Mouse (Mus musculus) ES-Bruce4 (cell line): Measurements from ENCODE around the gene Tox4. TPM values are rescaled to one million over a fixed set of nuclear protein-coding genes. Genes with fewer than 3 reads are reported as not detected.
"Not testable (repeated sequence)": the region's sequence is repeated elsewhere in the genome, so short reads cannot be mapped to it uniquely, and the experiment has no call there.

Experiments used
- H3K27ac ChIP-seq: 2 replicates; pipeline ENCODE4 v1.5.1; 2012; ENCODE audit warnings: low read length, inconsistent platforms; ENCODE audit not compliant: insufficient read depth
- H3K27me3 ChIP-seq: 2 replicates; pipeline ENCODE4 v1.6.1; 2012; ENCODE audit warnings: mild to moderate bottlenecking, low read length, inconsistent platforms; ENCODE audit not compliant: control insufficient read depth, poor library complexity, insufficient read depth, severe bottlenecking
- H3K36me3 ChIP-seq: 2 replicates; pipeline ENCODE4 v1.6.1; 2012; ENCODE audit warnings: inconsistent platforms, mild to moderate bottlenecking, low read length, moderate library complexity; ENCODE audit not compliant: control insufficient read depth, poor library complexity, insufficient read depth, severe bottlenecking
- H3K4me1 ChIP-seq: one replicate; pipeline ENCODE4 v1.8.1; 2011; ENCODE audit warnings: low read length; ENCODE audit not compliant: control insufficient read depth, insufficient read depth
- H3K4me3 ChIP-seq: 2 replicates; pipeline ENCODE4 v1.5.1; 2011; ENCODE audit warnings: low read depth, mild to moderate bottlenecking, low read length
- H3K9ac ChIP-seq: 2 replicates; pipeline ENCODE4 v1.6.1; 2012; ENCODE audit warnings: low read depth, mild to moderate bottlenecking, inconsistent platforms; ENCODE audit not compliant: poor library complexity, severe bottlenecking
- H3K9me3 ChIP-seq: replicated peaks from 2 replicates; pipeline ENCODE4 v1.6.1; 2012; ENCODE audit warnings: mild to moderate bottlenecking, low read length, inconsistent platforms; ENCODE audit not compliant: control insufficient read depth, poor library complexity, insufficient read depth, severe bottlenecking
- CTCF ChIP-seq: IDR thresholded peaks from one replicate; pipeline ENCODE4 v1.8.1; 2011; ENCODE audit warnings: low read depth, low read length
- EP300 ChIP-seq: IDR thresholded peaks from 2 replicates; pipeline ENCODE4 v1.6.1; 2011; ENCODE audit warnings: low read depth, low read length; ENCODE audit not compliant: insufficient read depth
- POLR2A ChIP-seq: IDR thresholded peaks from one replicate; pipeline ENCODE4 v1.8.1; 2011; ENCODE audit warnings: low read length; ENCODE audit not compliant: insufficient read depth
- polyA plus RNA-seq: library from polyadenylated mRNA; stranded (reverse); fragments of >200 nt; gene quantifications from 2 replicates; pipeline ENCODE4 v1.2.4, GENCODE M21; 2011; ENCODE audit warnings: low read depth; ENCODE audit not compliant: missing spikeins, insufficient read depth, insufficient read length

The Tox4 gene
- polyA plus RNA-seq, 1 experiment: 67.4 TPM

DNA sequence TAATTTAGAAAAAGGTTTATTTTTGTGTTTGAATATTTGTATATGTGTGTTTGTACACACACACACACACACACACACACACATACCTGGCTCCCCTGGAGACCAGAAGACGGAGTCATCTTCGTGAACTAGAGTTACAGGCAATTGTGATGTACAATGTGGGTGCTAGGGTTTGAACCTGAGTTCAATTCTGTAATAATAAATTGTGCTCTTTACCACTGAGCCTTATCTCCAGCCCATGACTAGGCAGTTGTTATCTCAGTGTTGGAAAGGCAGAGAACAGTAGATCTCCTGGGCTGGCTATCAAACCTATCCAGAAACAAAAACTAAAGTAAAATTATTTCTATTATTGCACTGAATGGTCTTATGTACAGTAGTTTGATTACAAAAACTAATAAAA, 27.2 kb downstream of the Tox4 start:
- Histone ChIP-seq H3K4me3 (no peak overlapping the region), H3K27ac (peak overlapping the region; percentile 52; the same call in 1 of the 2 replicates), H3K9me3 (no peaks in the 10 kb centered on the region), H3K27me3 (no peaks in the 10 kb centered on the region), H3K36me3 (peaks cover 4% of the 10 kb centered on the region; the same call in 1 of the 2 replicates), H3K4me1 (no peaks in the 10 kb centered on the region), H3K9ac (peak overlapping the region; percentile 75; the same call in 1 of the 2 replicates)
- TF ChIP-seq CTCF (no peak), EP300 (no peak), POLR2A (no peak)

DNA sequence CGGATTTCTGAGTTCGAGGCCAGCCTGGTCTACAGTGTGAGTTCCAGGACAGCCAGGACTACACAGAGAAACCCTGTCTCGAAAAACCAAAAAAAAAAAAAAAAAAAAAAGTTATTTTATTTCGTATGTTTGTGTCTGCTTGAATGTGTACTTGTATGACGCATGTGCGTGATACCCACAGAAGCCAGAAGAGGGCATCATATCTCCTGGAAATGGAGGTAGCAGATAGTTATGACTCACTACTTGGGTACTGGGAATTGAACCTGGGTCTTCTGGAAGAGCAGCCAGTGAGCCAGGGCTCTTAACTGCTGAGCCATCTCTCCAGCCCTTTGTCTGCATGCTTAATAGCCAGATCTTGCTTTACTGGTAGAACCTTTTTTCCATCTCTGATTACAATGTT, 31.4 kb downstream of the Tox4 start:
- not testable (repeated sequence) for H3K36me3 ChIP-seq, H3K27ac ChIP-seq, H3K27me3 ChIP-seq, H3K9ac ChIP-seq, H3K9me3 ChIP-seq, H3K4me1 ChIP-seq, H3K4me3 ChIP-seq
- TF ChIP-seq CTCF: peak; percentile 18

- no peaks in the 10 kb centered on the region for H3K36me3 ChIP-seq
- H3K4me1 ChIP-seq: no peaks in the 10 kb centered on the region
- H3K4me3 ChIP-seq: no peak overlapping the region
- no peak overlapping the region for H3K27ac ChIP-seq
- H3K9ac ChIP-seq: no peak overlapping the region
- no peaks in the 10 kb centered on the region for H3K27me3 ChIP-seq
- TF ChIP-seq CTCF (no peak), EP300 (no peak), POLR2A (no peak)
- H3K9me3 ChIP-seq: no peaks in the 10 kb centered on the region
Measured at GRCm38 (mm10) chr14:52310906-52311305, 32.0 kb downstream of the Tox4 start.

DNA sequence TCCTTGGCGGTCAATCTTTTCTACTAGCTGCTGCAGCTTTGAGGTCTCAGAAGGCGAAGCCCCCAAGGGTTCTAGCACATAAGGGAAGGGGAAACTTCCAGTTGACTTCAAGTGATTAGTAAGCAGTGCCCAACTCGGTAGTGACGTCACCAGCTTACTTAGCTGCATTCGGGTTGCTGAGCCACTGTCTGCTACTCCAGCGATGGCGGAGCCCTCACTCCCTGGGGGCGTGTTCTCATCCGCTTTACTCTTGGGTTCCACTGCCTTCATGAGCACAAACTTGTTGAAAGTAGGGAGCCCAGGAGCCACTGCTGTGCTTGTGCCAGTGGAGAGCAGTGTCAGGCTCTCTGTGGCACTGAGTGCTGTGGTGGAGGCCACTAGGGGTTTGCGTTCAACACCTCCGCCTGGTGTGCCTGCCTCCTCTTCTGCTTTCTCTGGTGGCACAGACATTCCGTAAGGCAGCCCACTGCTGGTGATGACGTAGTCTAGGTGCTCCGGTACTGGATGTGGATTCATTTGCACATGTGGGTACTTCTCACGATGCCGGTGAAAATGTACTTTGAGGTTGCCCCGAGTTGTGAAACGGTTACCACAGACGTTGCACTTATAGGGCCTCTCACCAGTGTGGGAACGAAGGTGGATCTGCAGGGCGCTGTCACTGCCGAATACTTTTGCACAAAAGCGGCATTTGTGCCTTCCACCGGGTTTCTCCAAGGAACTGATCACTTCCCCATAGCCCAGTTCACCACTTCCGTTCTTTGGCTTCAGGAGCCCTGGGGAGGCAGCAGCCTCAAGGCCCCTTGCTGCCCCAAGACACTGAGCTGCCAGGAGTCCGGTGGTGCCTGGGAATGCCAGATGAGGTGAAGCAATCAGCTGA, 35.2 kb downstream of the Tox4 start:
- peak overlapping the region; percentile 25 for H3K4me3 ChIP-seq
- no peak overlapping the region for H3K27ac ChIP-seq
- H3K4me1 ChIP-seq: no peaks in the 10 kb centered on the region
- no peaks in the 10 kb centered on the region for H3K36me3 ChIP-seq
- H3K27me3 ChIP-seq: no peaks in the 10 kb centered on the region
- 0 out of 2 replicates have a peak overlapping the region, but pooled peaks have one; percentile 3 for H3K9ac ChIP-seq
- no peaks in the 10 kb centered on the region for H3K9me3 ChIP-seq
- TF ChIP-seq POLR2A (no peak), EP300 (no peak), CTCF (no peak)

DNA sequence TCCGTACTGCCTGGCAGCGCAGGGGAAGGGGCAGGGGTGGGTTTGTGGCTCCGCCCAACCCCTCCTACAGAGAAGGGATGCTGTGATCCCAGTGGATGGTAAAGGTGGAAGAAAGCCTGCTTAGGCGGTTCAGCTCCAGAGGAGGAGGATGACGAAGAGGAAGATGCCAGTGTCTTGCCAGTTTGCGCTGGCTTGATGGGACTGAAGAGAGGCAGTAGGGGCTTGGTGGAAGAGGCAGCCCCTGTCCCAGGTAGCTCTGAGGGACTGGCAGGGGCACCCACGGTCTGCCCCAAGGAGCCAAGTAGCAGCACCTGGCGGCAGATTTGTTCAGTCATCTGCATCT, 35.8 kb downstream of the Tox4 start:
- Histone ChIP-seq H3K36me3 (no peaks in the 10 kb centered on the region), H3K27ac (no peak overlapping the region)
- TF ChIP-seq CTCF (no peak), POLR2A (no peak), EP300 (no peak)

DNA sequence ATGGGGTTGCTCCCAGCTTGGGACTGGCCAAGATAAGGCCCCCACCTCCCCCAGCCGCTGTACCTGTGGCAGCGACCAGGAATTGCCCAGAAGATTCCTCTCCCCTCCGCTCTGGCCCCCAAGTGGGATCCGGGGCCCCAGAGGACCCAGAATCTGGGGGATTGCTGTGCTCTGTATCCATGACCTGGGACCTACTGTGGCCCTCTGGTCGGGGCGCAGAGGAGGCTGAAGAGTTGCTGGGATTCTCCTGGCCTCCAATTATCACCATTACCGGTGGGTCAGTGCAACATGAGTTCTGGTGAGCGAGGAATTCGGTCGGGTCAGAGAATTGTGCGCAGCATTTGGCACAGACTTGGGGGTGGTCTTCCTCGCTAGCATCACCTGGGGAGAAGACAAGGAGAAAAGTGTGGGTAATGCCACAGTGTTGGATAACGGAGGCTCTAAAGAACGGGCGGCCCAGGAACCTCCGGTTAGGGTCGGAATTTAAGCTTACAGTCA, 36.4 kb downstream of the Tox4 start:
- Histone ChIP-seq H3K9ac (peak overlapping the region; percentile 61), H3K27me3 (no peaks in the 10 kb centered on the region), H3K4me3 (peak overlapping the region; percentile 78), H3K9me3 (no peaks in the 10 kb centered on the region), H3K36me3 (no peaks in the 10 kb centered on the region), H3K27ac (no peak overlapping the region), H3K4me1 (no peaks in the 10 kb centered on the region)
- TF ChIP-seq POLR2A (no peak), CTCF (no peak), EP300 (no peak)

More for the DNA sequence above, 35.8 kb downstream of the Tox4 start:
- no peak overlapping the region; the same call in 1 of the 2 replicates for H3K9ac ChIP-seq
- peak overlapping the region; percentile 25 for H3K4me3 ChIP-seq
- no peaks in the 10 kb centered on the region for H3K9me3 ChIP-seq
- no peaks in the 10 kb centered on the region for H3K27me3 ChIP-seq
- H3K4me1 ChIP-seq: no peaks in the 10 kb centered on the region
